Mouse (Mus musculus) liver, adult (tissue): ENCODE results near the gene Arhgef17.

Source experiments
- GATA4 ChIP-seq: IDR thresholded peaks from 2 replicates; pipeline ENCODE4 v1.6.1; 2014; ENCODE audit warnings: mild to moderate bottlenecking, low read length; ENCODE audit not compliant: insufficient replicate concordance

The Arhgef17 gene

GRCm38 (mm10) chr7:100839632-100840402 lies 92.1 kb downstream of the Arhgef17 start:
- TF ChIP-seq GATA4, result no peak

DNA sequence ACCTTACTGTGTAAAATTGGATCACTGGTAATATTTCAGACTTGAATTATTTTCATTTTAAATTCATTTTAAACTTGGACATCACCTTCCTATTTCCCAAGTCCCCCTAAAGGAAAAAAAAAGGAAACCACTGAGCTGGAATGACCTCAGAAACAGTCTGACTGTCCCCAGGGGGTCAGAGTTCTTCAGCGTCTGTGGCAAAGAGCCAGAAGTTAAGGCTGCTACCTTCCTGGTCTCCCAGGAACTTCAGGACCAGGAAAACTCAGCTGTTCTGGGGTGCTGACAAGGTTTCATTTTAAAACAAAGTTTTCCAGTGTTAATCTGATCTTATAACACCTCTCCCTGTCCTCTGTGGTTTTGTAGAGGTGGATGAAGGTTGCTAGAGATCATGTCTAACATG lies 94.2 kb downstream of the Arhgef17 start:
- no peak for TF ChIP-seq GATA4

- TF ChIP-seq GATA4, result no peak
These were observed 95.2 kb downstream of the Arhgef17 start for GRCm38 (mm10) chr7:100836657-100837056.

- no peak for TF ChIP-seq GATA4
These were observed 96.2 kb downstream of the Arhgef17 start for GRCm38 (mm10) chr7:100835711-100836110.

DNA sequence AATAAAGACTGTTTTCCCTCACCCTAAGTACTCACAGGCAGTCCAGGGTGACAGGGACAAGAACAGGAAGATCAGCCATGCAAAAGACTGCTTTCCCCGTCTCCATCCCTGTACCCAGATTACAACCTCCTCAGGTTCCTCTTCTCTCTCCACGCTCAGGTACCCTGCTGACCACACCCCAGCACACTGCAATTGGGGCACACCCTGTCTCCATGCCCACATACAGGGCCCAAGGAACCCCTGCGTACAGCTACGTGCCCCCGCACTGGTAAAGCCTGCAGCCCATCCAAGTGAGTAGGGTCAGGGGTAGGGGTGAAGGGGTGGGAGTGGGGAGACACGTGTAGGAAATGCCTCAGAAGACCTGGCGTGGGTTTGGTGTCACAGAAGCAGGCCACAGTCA lies 96.7 kb downstream of the Arhgef17 start:
- no peak for TF ChIP-seq GATA4

- TF ChIP-seq GATA4, result no peak
These were observed 98.0 kb downstream of the Arhgef17 start for GRCm38 (mm10) chr7:100833859-100834258.

GRCm38 (mm10) chr7:100828549-100828948 lies 103.4 kb downstream of the Arhgef17 start:
- no peak for TF ChIP-seq GATA4

GRCm38 (mm10) chr7:100824661-100825060 lies 107.2 kb downstream of the Arhgef17 start:
- no peak for TF ChIP-seq GATA4
